Mouse (Mus musculus) stomach, postnatal 0 days (tissue): ENCODE measurements around the gene Cbr2. TPM values are rescaled to one million over a fixed set of nuclear protein-coding genes. Genes with fewer than 3 reads are reported as not detected.

Experiments used
- ATAC-seq: fragments of 200-750 bp; cut with Nextera tagmentation; 2 replicates; pipeline ENCODE4 v1.8.0; 2017; ENCODE audit not compliant: low FRiP score, low TSS enrichment
- DNase-seq: peaks from one replicate; pipeline ENCODE4 v3.0.0-alpha.2; 2016; ENCODE audit warnings: low spot score
- H3K27ac ChIP-seq: fragments of 300-500 bp; sonication (generic); replicated peaks from 2 replicates; pipeline ENCODE4 v1.5.1; 2014; ENCODE audit warnings: mild to moderate bottlenecking, control low read depth
- H3K27me3 ChIP-seq: fragments of 300-500 bp; sonication (generic); 2 replicates; pipeline ENCODE4 v1.6.1; 2014; ENCODE audit warnings: low read length; ENCODE audit not compliant: control insufficient read depth, insufficient read depth
- H3K36me3 ChIP-seq: fragments of 300-500 bp; sonication (generic); 2 replicates; pipeline ENCODE4 v1.6.1; 2014; ENCODE audit warnings: low read length, mixed read lengths; ENCODE audit not compliant: control insufficient read depth, insufficient read depth
- H3K4me1 ChIP-seq: fragments of 300-500 bp; sonication (generic); replicated peaks from 2 replicates; pipeline ENCODE4 v1.6.1; 2014; ENCODE audit warnings: antibody characterized with exemption; ENCODE audit not compliant: control insufficient read depth, insufficient read depth
- H3K4me2 ChIP-seq: fragments of 300-500 bp; sonication (generic); replicated peaks from 2 replicates; pipeline ENCODE4 v1.6.1; 2014; ENCODE audit warnings: low read depth, mild to moderate bottlenecking, control low read depth, moderate library complexity
- H3K4me3 ChIP-seq: fragments of 300-500 bp; sonication (generic); 2 replicates; pipeline ENCODE4 v1.5.1; 2014; ENCODE audit warnings: low read depth, low read length, control low read depth
- H3K9ac ChIP-seq: fragments of 300-500 bp; sonication (generic); 2 replicates; pipeline ENCODE4 v1.6.1; 2014; ENCODE audit warnings: mild to moderate bottlenecking, low read length, control low read depth, mixed read lengths
- H3K9me3 ChIP-seq: fragments of 300-500 bp; sonication (generic); 2 replicates; pipeline ENCODE4 v1.6.1; 2016; ENCODE audit warnings: low read length; ENCODE audit not compliant: control insufficient read depth
- CTCF ChIP-seq: IDR thresholded peaks from 2 replicates; pipeline ENCODE4 v1.5.1; 2016; ENCODE audit warnings: antibody characterized with exemption, low read depth, mild to moderate bottlenecking, moderate library complexity
- EP300 ChIP-seq: optimal IDR thresholded peaks from 2 replicates; pipeline ENCODE3; 2016; ENCODE audit warnings: antibody characterized with exemption
- WGBS: fragments of 180-500 bp; shearing (Covaris S2); extraction: QIAGEN DNeasy Blood & Tissue Kit; methylation state at CpG from one replicate; pipeline ENCODE4 v1.1.7; 2014; 5-methylcytosine and 5-hydroxymethylcytosine counted together
- polyA plus RNA-seq: library from polyadenylated mRNA; unstranded; fragments of >200 nt; fragmentation: Nextera tagmentation; extraction: Ambion mirVana; gene quantifications from 2 replicates; pipeline ENCODE4 v1.2.1, GENCODE M21; 2015

The Cbr2 gene
- polyA plus RNA-seq, 1 experiment from 2014 or later = 160 TPM

GRCm38 (mm10) chr11:120684086-120684485 is 47.8 kb downstream of the Cbr2 start:
- H3K9ac ChIP-seq = no peak overlapping the region
- no peak overlapping the region for H3K4me2 ChIP-seq
- H3K4me1 ChIP-seq = peaks cover 4% of the 10 kb centered on the region; the same call in 1 of the 2 replicates
- ATAC-seq (no peak), DNase-seq (no peak)
- no peaks in the 10 kb centered on the region for H3K27me3 ChIP-seq
- WGBS = 69% methylated on average over 2 of the region's 2 CpGs
- H3K36me3 ChIP-seq = peaks cover 4% of the 10 kb centered on the region
- TF ChIP-seq CTCF (peak; percentile 15; the same call in 1 of the 2 replicates), EP300 (no peak)
- no peaks in the 10 kb centered on the region for H3K9me3 ChIP-seq
- no peak overlapping the region for H3K4me3 ChIP-seq
- 0 out of 2 replicates have a peak overlapping the region, but pooled peaks have one; percentile 30 for H3K27ac ChIP-seq

- WGBS = 89% methylated on average over 3 of the region's 3 CpGs
- no peak overlapping the region for H3K4me2 ChIP-seq
- no peak for TF ChIP-seq EP300
- no peak for TF ChIP-seq CTCF
- H3K36me3 ChIP-seq = peaks cover 3% of the 10 kb centered on the region
- no peaks in the 10 kb centered on the region for H3K9me3 ChIP-seq
- H3K4me3 ChIP-seq = no peak overlapping the region
- no peaks in the 10 kb centered on the region for H3K27me3 ChIP-seq
- H3K4me1 ChIP-seq = peaks cover 4% of the 10 kb centered on the region; the same call in 1 of the 2 replicates
- H3K27ac ChIP-seq = no peak overlapping the region
- DNase-seq (no peak), ATAC-seq (no peak)
- no peak overlapping the region for H3K9ac ChIP-seq
These were observed 48.4 kb downstream of the Cbr2 start for GRCm38 (mm10) chr11:120683536-120683935.

GRCm38 (mm10) chr11:120682683-120683082 is 49.2 kb downstream of the Cbr2 start:
- 86% methylated on average over 5 of the region's 5 CpGs for WGBS
- Histone ChIP-seq H3K27me3 (no peaks in the 10 kb centered on the region), H3K4me1 (peaks cover 4% of the 10 kb centered on the region; the same call in 1 of the 2 replicates), H3K4me2 (no peak overlapping the region), H3K9ac (no peak overlapping the region), H3K27ac (no peak overlapping the region), H3K36me3 (peaks cover under 1% of the 10 kb centered on the region; the same call in 1 of the 2 replicates), H3K4me3 (no peak overlapping the region), H3K9me3 (no peaks in the 10 kb centered on the region)
- TF ChIP-seq CTCF = no peak
- no peak for TF ChIP-seq EP300
- no peak for ATAC-seq
- no peak for DNase-seq

DNA sequence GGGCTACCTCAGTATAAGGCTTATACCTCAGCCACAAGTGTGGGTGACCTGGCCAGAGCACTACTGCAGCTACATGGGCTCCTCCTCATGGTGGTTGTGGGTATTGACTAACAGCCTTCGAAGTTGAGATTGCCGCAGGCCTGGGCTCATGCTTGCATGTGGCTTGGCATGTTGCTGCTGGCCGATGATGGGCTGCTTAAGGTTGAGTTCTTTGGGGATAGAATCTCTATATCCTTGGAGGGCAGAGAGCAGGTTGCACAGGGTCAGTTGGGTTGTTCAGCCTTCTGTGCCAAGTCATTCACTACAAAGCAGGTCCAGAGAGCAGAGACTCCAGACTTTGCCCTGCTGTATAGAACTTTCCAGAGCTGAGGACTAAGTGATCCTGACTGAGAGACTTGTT is 52.0 kb downstream of the Cbr2 start:
- H3K36me3 ChIP-seq = 0 out of 2 replicates have a peak, but pooled peaks cover 3% of the 10 kb centered on the region

More for the DNA sequence above, 52.0 kb downstream of the Cbr2 start:
- no peaks in the 10 kb centered on the region for H3K9me3 ChIP-seq
- H3K4me1 ChIP-seq = no peaks in the 10 kb centered on the region
- H3K4me3 ChIP-seq = no peak overlapping the region
- ATAC-seq (peak; percentile 68), DNase-seq (peak; percentile 58)
- no peak overlapping the region for H3K27ac ChIP-seq
- 78% methylated on average over 3 of the region's 3 CpGs for whole genome bisulfite sequencing
- H3K9ac ChIP-seq = no peak overlapping the region
- TF ChIP-seq EP300 (no peak), CTCF (peak; percentile 72)
- H3K4me2 ChIP-seq = no peak overlapping the region
- no peaks in the 10 kb centered on the region for H3K27me3 ChIP-seq

Other genes with a start within 250 kb of the Cbr2 start
- 133 and 134 TPM in 2 replicates for gene Mrpl12, start 247.5 kb downstream of the Cbr2 start, polyA plus RNA-seq
- 86.1 and 94.0 TPM in 2 replicates for gene Slc25a10, start 240.3 kb downstream of the Cbr2 start, polyA plus RNA-seq
- gene Gcgr, start 201.4 kb downstream of the Cbr2 start, polyA plus RNA-seq = 3.5 and 5.8 TPM in 2 replicates
- 113 and 115 TPM in 2 replicates for gene Mcrip1, start 182.4 kb downstream of the Cbr2 start, polyA plus RNA-seq
- not detected in 2 replicates for gene Ppp1r27, start 181.0 kb downstream of the Cbr2 start, polyA plus RNA-seq
- gene P4hb, start 158.9 kb downstream of the Cbr2 start, polyA plus RNA-seq = 858 and 892 TPM in 2 replicates
- 352 and 362 TPM in 2 replicates for gene Arhgdia, start 150.5 kb downstream of the Cbr2 start, polyA plus RNA-seq
- gene Alyref, start 133.7 kb downstream of the Cbr2 start, polyA plus RNA-seq = 213 TPM in 2 replicates
- 121 and 126 TPM in 2 replicates for gene Anapc11, start 133.7 kb downstream of the Cbr2 start, polyA plus RNA-seq
- gene Npb, start 123.6 kb downstream of the Cbr2 start, polyA plus RNA-seq = 20.4 and 20.9 TPM in 2 replicates
- 73.7 and 79.0 TPM in 2 replicates for gene Pcyt2, start 114.2 kb downstream of the Cbr2 start, polyA plus RNA-seq
- 36.1 and 42.2 TPM in 2 replicates for gene Sirt7, start 106.9 kb downstream of the Cbr2 start, polyA plus RNA-seq
- 21.0 and 21.3 TPM in 2 replicates for gene Mafg, start 98.5 kb downstream of the Cbr2 start, polyA plus RNA-seq
- gene Pycr1, start 88.3 kb downstream of the Cbr2 start, polyA plus RNA-seq = 13.9 and 18.4 TPM in 2 replicates
- gene Myadml2, start 84.0 kb downstream of the Cbr2 start, polyA plus RNA-seq = 0.21 TPM in 1 of 2 replicates, not detected in the other
- gene Notum, start 70.9 kb downstream of the Cbr2 start, polyA plus RNA-seq = 1.4 and 2.7 TPM in 2 replicates
- gene Aspscr1, start 59.1 kb downstream of the Cbr2 start, polyA plus RNA-seq = 74.1 and 81.1 TPM in 2 replicates
- gene Cenpx, start 18.4 kb downstream of the Cbr2 start, polyA plus RNA-seq = 123 and 127 TPM in 2 replicates
- gene Lrrc45, start 18.2 kb downstream of the Cbr2 start, polyA plus RNA-seq = 18.7 and 20.4 TPM in 2 replicates
- 21.9 and 22.1 TPM in 2 replicates for gene Rac3, start 10.6 kb downstream of the Cbr2 start, polyA plus RNA-seq
- gene Dcxr, start 4.8 kb downstream of the Cbr2 start, polyA plus RNA-seq = 56.3 and 58.4 TPM in 2 replicates
- gene Hmga1b, start 30.7 kb upstream of the Cbr2 start, polyA plus RNA-seq = 3.0 and 3.1 TPM in 2 replicates
- 18.1 and 23.2 TPM in 2 replicates for gene Rfng, start 52.1 kb upstream of the Cbr2 start, polyA plus RNA-seq
- gene Gps1, start 52.2 kb upstream of the Cbr2 start, polyA plus RNA-seq = 94.5 and 98.6 TPM in 2 replicates
- gene Dus1l, start 64.3 kb upstream of the Cbr2 start, polyA plus RNA-seq = 39.8 and 42.4 TPM in 2 replicates
- 16.0 and 19.7 TPM in 2 replicates for gene Fasn, start 92.4 kb upstream of the Cbr2 start, polyA plus RNA-seq
- gene Ccdc57, start 200.8 kb upstream of the Cbr2 start, polyA plus RNA-seq = 1.1 and 1.4 TPM in 2 replicates
- gene Slc16a3, start 216.4 kb upstream of the Cbr2 start, polyA plus RNA-seq = 7.2 and 10.0 TPM in 2 replicates